Mouse (Mus musculus) gastrocnemius, postnatal 10 days (tissue): ENCODE data around the gene Spata2. TPM values are rescaled to one million over a fixed set of nuclear protein-coding genes. Genes with fewer than 3 reads are reported as not detected.
A peak's percentile ranks its signal among the peaks of the same experiment; 100 is the strongest.

ENCODE experiments used
- DNase-seq: peaks from one replicate; pipeline ENCODE4 v3.0.0; 2021; ENCODE audit warnings: mixed read lengths
- total RNA-seq, 2 experiments: library from RNA; stranded (reverse); gene quantifications; 2 replicates each; pipeline ENCODE4 v1.2.3; 2021

Spata2 gene
- total RNA-seq, 2 experiments from 2014 or later: 14.9 to 15.6 TPM

- no peak for DNase-seq
These were observed 9.4 kb downstream of the Spata2 start for GRCm38 (mm10) chr2:167483081-167483826.

DNA sequence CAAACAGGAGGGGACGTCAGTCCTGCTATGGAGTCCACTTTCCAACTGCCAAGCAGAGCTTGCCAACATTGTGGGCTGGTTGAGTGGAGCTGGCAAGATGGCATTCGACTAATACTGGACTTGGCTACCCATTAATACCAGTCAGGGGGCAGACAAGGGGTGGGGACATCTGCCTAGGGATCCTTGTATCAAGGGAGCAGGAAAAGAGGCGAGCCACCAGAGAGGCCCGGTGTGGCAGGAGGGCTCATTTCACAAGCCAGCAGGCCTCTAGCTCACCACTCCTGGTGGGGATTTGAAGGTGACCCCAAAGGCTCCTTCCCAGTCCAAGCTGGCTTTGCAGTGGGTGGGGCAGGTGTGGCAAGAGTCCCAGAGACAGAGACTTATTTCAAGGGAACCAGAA lies 10.0 kb downstream of the Spata2 start:
- DNase-seq: no peak

DNA sequence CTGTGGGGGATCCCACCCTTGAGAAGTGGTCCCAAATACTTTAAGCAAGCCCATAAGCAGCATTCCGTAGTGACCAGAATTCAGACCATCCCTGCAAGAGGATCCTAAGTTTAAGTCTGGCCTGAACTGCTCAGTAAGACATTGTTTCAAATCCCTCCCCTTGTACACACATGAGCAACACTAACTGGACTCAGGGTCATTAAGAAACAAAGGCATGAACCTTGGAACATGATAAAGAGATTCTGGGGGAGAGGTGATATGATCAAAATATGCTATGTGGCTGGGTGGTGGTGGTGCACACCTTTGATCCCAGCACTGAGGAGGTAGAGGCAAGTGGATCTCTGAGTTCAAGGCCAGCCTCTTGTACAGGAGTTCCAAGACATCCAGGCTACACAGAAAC lies 13.2 kb downstream of the Spata2 start:
- DNase-seq: no peak

DNA sequence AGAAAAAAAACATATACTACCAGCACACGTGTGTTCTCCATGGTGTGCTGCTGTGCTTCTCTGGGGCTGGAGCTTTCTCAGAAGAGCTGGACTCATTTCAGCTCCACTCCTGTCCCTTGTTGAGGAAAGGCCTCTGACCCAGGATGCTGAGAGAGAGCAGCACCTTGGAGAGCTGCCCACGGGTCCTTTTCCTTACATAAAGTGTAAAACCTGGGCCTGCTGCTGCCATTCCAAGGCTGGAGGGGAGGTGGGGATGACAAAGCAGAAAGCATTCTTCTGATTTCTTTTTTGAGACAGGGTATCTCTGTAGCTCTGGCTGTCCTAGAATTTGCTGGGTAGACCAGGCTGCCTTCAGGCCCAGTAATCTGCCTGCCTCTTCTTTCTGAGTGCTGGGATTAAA lies 14.6 kb downstream of the Spata2 start:
- no peak for DNase-seq

GRCm38 (mm10) chr2:167476762-167477161 lies 15.9 kb downstream of the Spata2 start:
- DNase-seq: no peak

GRCm38 (mm10) chr2:167476200-167476688 lies 16.4 kb downstream of the Spata2 start:
- DNase-seq: peak; percentile 70

GRCm38 (mm10) chr2:167475596-167475995 lies 17.1 kb downstream of the Spata2 start:
- no peak for DNase-seq

- no peak for DNase-seq
These were observed 18.5 kb downstream of the Spata2 start for GRCm38 (mm10) chr2:167474218-167474617.

DNA sequence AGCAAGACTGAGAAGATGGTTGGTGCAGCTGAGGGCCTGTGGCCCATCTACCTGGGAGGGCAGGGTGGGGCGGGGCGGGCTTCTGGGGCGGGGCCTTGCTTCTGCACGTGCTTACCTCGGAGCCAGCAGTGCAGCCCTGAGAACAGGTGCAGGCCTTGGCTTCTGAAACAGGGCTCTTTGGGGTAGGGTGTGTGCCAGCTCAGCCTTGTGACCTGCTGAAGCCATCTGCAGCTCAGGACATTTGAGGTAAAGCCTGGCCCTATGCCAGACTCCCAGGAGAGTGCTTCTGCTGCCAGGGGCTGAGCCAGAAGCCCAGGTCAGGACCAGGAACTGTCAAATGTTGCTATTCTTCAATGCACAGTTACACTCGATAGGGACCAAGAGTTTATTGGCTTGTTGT lies 21.1 kb downstream of the Spata2 start:
- DNase-seq: no peak

GRCm38 (mm10) chr2:167470611-167471010 lies 22.1 kb downstream of the Spata2 start:
- DNase-seq: no peak

DNA sequence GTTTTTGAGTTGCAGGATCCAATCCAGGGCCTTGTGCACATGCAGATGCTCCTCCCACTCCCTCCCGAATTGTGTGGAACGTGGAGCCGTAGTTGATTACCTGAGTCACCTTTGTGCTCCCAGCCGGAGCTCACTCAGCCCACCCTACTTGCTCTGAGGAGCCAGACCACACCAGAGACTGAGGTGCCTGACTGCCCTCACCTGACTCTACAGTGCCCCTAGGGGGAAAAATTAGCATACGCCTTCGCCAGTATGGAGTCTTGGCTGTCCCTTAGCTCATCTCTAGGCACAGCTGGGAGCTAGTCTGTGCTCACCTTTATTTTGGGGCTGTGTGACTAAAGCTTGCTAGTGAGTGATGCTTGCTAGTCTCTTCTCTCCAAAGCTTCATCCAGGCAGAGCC lies 24.2 kb downstream of the Spata2 start:
- no peak for DNase-seq

DNA sequence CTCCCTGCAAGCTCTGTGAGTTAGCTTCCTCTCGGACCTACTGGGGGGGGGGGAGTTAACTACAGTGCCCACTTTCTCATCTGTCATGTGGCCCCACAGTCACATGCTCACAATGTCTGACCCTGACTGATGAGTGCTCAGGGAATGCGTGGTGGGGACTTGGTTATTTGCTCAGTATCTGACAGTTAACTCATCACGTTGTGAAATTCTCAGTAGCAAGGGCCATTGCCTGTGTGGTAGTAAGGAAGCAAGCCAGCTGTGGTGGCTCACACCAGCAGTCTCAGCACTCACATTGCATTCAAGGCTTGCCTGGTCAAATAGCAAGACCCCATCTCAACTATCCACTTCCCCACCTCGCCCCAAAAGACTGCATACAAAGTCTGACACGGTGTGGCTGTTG lies 25.5 kb downstream of the Spata2 start:
- DNase-seq: no peak

- no peak for DNase-seq
These were observed 26.7 kb downstream of the Spata2 start for GRCm38 (mm10) chr2:167465951-167466350.

- no peak for DNase-seq
These were observed 28.9 kb downstream of the Spata2 start for GRCm38 (mm10) chr2:167463802-167464201.

GRCm38 (mm10) chr2:167462954-167463353 lies 29.7 kb downstream of the Spata2 start:
- DNase-seq: peak; percentile 78

- no peak for DNase-seq
These were observed 33.4 kb downstream of the Spata2 start for GRCm38 (mm10) chr2:167459071-167459865.

- no peak for DNase-seq
These were observed 34.1 kb downstream of the Spata2 start for GRCm38 (mm10) chr2:167458548-167458947.

- DNase-seq: no peak
These were observed 35.5 kb downstream of the Spata2 start for GRCm38 (mm10) chr2:167457213-167457612.

DNA sequence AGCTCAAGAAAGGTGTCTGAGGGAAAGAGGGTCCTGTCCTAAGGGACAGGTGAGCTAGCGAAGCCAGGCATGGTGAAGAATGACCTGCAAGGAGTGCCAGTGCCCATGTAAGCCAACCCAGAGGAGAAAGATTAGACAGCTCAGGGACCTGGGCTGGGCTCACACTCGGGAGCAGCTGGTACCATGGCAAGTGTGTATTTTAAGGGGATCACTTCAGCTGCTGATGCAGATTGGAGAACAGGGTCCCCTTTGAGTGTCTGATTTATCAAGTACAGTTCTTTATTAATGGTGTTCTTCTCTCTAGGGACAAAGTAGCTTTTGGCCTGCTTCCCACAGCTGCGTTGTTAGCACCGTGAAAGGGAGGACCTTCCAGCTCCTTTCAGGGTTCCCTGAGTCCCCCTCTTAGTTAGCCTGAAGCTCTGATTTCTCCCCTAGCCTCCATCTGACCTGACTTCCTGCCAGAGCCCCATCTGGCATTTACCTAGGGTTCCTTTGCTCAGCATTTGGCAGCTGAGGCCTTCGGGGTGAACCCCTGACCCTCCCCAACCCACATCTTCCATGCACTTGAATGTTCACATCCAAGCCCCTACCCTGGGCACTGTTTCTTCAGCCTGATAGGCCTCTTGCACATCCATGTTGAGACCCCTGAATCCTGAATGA lies 36.2 kb downstream of the Spata2 start:
- no peak for DNase-seq

DNA sequence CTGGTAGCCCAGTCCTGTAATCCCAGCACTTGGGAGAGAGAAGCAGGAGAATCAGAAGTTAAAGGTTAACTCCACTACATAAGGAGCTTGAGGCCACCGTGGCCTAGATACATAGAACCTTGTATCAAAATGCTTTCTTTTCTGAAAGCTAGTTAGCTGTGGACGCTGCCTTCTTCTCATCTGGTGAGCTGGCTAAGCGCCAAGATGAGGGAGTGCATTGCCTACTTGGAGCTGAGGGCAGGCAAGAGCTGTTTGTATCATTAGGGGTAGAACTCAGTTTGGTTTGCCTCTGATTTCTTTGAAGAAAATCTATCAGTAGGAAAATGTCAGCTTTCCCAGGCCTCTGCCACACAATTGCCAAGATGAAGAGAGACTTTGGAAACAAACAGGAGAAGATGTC lies 38.9 kb downstream of the Spata2 start:
- DNase-seq: no peak

GRCm38 (mm10) chr2:167450647-167451046 lies 42.0 kb downstream of the Spata2 start:
- DNase-seq: no peak

DNA sequence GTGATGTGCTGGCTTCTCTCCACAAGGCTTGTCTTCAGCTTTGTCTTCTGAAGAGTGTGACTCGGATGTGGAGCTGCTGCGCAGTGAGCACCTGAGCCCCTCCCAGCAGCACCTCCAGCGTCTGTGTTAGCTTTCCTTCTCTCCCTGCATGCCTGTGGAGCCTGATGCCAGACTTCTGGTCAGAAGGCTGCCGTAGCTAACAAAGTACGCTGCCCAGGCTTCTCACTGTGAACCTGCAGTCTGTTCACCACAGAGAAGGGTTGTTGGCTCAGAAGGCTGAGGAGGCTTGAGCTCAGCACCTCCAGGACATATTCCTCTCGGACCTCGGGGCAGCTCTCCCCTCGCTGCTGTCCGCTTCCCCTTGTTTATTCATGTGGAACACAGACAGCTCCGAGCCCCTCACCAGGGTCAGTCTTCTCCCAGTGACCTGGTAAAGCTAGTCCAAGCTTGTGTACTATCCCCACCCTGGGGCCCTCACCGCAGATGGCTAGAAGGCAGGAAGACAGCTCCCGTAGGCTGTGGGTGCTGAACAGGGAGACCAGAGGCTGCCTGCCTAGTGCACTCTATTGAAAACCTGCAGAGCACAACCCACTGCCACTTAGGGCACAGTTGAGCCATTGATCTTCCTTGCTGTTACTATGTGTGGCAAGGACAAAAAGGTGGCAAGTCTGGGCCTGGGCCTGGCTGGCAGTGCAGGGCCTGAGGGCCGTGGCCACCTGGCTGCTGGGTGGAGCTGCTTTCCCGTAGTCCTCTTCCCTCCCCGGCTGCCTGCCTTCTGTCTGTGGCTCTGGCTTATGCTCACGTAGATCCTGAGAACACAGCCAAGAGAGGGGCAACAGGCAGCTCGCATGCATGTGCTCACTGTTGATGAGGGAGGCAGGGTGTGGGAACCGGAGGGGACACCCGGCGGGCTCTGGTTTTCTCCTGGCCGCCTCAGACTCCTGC lies 43.1 kb downstream of the Spata2 start:
- no peak for DNase-seq
